Mouse (Mus musculus) cerebellum, adult 9-10 months (tissue): ENCODE results near the gene Zyg11b.
A peak's percentile ranks its signal among the peaks of the same experiment; 100 is the strongest.

Experiments used
- DNase-seq: peaks from one replicate; pipeline ENCODE4 v3.0.0; 2022

Gene Zyg11b

DNA sequence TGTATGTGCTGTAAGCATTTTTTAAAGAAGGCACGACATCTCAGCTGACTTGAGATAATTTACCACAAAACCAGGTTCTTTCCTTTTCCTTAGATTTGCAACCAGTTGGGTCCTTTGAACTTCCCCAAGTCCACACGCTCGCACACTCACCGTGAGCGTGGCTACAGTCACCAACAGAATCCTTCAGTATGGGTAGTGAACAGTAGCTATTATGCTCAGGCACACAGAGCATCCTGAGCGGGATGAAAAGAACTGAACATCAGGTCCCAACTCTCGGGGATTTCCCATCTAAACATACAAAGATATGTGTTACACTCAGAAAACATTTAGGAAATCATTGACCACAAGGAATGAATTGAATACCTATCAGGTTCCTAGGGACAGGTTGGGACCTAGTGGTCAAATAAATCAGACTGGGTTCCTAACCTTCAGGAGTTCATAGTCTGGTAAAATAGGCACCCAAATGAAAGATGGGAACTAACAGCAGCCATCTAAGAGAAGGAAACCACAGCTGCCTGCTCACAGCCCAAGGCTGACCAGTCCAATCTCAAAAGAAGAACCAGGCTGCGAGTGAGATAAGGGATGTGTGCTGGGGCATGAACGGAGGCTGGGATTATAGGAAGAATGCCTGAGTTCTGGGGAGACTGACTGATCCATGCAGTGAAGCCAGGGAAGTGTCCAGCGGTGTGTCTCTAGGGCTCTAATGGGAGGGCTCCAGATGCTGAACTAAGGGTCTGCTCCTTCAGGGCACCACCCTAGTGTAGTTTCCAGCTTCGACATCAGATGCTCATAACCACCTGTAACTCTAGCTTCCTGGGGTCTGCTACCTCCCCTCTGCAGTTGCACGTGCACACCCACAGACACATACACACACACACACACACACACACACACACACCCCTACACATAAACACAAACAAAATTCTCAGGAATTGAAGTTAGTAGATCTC lies 17.0 kb upstream of the Zyg11b start:
- no peak for DNase-seq

DNA sequence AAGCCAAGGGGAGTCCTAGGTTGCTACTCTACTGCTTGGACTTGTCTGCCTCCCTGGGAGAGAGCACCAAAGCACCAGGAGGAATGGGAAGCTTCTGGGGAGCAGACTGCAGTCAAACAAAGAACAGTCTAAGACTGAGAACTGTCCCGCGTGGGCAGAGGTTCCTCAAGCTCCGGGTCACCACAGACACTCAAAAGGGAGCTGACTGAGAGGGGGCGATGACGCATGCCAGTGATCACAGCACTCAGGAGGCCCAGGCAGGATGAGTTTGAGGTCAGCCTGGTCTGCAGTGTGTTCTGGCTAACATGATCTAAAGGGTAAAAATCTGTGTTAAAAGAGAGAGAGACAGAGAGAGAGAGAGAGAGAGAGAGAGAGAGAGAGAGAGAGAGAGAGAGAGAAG lies 13.1 kb upstream of the Zyg11b start:
- no peak for DNase-seq

DNA sequence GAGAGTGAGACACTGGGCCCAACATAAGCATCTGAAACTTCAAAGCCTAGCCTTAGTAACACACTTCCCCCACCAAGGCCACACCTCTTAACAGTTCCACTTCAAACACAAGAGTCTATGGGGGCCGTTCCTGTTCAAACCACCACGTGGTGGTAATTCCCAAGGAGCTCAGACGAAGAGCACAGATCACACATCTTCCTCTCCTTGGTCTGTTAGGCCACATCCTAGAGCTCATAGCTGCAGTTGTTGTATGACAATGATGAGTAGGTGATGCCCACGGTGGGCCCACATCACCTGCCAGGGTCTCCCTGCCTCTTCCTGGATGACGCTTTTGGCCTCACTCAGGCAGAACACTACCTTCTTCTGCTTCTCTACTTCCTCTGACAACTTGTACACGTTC lies 9.8 kb upstream of the Zyg11b start:
- DNase-seq = no peak

DNA sequence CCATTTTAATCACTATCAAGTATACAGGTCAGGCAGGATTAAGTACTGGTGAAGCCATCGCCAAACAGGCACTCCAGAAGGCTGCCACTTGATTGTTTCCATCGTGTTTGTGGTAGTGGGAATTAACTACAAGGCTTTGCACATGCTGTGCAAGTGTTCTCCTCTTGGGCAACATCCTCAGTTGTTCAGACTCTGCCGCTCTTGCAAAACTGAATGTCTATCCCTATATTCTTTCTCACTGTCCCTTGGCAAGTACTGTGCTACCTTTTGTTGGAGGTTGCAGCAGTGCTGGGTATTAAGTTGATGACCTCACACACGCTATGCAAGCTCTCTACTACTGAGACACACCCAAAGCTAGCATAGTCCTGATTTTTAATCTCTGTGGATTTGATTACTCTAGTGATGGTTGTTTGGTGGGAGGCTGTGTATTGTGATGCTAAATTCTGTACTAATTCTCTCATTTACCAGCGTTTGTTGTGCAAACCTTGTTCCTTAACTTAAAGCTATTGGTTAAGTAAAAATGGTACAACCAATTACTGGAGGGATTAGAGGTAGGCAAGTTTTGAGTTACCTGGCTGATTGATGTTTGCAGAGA lies 1.5 kb upstream of the Zyg11b start:
- no peak for DNase-seq

DNA sequence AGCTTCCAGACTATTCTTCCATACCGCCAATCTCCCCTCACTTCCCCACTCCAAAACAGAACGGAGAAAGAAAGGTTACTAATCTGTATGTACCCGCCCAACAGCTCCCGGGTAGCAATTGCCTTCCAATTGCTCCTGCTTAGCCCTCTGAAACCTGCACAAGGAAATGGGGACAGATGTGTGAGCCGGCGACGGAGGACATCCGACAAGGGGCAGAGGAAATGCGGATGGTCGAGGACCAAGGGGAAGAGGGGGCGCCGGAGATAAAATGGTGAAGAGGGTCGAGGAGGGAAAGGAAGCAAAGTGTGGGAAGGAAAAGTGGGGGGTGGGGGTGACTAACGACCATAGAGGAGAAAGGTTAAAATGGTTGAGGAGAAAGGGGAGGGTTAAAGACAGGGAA lies 630 bp downstream of the Zyg11b start:
- DNase-seq = peak; percentile 31

GRCm38 (mm10) chr4:108276973-108277372 lies 23.9 kb downstream of the Zyg11b start:
- DNase-seq = no peak

- DNase-seq = peak; percentile 53
Measured at GRCm38 (mm10) chr4:108272286-108272685, 28.6 kb downstream of the Zyg11b start.

- no peak for DNase-seq
Measured at GRCm38 (mm10) chr4:108265774-108266173, 35.1 kb downstream of the Zyg11b start.

DNA sequence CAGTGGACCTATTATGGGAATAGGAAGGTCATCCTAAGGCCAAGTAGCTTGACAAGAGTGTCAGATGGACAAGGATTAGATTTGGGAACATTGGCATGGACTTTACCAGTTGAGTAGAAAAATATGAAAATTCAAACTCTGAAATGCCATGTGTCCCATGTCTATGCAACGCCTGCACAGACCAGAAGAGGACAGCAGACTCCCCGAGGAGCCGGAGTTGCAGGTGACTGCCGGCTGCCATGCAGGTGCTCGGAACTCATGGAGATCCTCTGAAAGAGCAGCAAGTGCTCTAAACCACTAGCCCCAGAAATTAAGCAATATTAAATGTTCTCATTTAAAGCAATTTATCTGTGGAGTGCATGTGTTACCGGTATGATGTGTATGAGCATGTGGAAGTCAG lies 47.6 kb downstream of the Zyg11b start:
- DNase-seq = no peak

- DNase-seq = no peak
Measured at GRCm38 (mm10) chr4:108250501-108250900, 50.4 kb downstream of the Zyg11b start.

DNA sequence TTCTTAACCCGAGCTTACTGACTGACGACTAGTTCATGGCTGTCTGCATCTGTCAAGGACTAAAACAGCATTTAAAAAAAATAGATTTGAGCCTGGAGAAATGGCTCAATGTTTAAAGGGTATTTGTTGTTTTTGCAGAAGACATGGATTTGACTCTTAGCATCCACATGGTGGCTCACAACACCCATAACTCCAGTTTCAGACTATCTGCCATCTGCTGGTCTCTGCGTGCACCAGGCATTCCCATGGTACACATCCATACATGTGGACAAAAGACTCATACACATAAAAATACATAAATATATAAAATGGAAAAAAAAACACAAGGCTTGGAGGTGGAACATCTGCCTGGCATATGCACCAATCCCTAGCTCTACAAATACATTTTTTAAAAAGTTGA lies 51.6 kb downstream of the Zyg11b start:
- no peak for DNase-seq

- no peak for DNase-seq
Measured at GRCm38 (mm10) chr4:108233654-108234053, 67.2 kb downstream of the Zyg11b start.

GRCm38 (mm10) chr4:108225341-108225872 lies 75.5 kb downstream of the Zyg11b start:
- DNase-seq = no peak

DNA sequence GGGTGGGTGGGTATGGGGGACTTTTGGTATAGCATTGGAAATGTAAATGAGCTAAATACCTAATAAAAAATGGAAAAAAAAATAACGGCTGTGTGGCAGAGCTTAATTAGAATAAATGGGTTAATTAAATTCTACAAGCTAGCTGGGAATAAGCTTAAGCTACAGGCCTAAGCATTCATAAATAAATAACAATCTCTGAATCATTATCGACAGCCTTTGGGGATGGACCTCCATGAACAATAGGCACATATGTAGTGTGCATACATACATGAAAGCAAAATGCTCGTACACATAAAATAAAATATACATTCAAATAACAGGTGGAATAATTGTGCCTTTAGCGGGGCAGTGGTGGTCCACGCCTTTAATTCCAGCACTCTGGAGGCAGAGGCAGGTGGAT lies 78.4 kb downstream of the Zyg11b start:
- DNase-seq = no peak

GRCm38 (mm10) chr4:108219019-108219418 lies 81.9 kb downstream of the Zyg11b start:
- DNase-seq = no peak

GRCm38 (mm10) chr4:108217332-108218179 lies 83.3 kb downstream of the Zyg11b start, which contains the start of gene Zyg11a:
TSS of gene Zyg11a (minus strand) at chr4:108218048.
- no peak for DNase-seq

DNA sequence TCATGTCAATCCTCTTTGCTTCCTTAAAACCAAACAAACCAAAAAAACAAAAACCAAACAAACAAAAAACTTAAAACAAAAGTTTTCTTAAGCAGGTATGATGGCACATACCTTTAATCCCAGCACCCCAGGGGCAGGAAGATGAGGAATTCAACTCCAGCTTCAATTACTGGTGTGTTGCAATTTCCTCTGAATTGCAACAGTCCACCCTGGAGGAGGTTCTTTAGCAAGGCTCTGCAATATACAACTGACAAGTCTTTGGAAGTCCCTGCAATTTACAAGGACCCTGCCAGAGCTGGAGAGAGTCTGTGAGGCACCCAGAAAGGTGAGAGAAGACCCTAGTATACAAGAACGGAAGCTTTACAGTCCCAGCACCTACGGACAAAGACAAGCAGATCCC lies 87.9 kb downstream of the Zyg11b start:
- no peak for DNase-seq

DNA sequence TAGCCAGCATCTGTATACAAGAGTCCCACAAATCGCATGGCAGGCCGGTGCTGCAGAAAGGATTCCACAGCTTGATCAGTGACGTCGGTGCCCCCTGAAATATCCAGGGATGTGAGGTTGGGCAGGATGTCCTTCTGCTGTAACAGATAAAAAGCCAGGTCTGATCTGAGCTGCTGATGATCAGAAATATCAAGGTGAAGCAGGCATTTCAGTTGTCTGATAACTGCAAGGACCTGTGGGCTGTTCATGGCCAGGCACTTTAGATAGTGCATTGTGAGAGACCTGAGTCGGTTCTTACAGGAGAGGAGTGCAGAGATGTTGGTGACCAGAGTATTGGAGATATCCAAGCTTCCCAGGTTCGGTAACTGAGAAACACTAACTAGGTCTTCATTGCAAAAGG lies 96.3 kb downstream of the Zyg11b start:
- no peak for DNase-seq

DNA sequence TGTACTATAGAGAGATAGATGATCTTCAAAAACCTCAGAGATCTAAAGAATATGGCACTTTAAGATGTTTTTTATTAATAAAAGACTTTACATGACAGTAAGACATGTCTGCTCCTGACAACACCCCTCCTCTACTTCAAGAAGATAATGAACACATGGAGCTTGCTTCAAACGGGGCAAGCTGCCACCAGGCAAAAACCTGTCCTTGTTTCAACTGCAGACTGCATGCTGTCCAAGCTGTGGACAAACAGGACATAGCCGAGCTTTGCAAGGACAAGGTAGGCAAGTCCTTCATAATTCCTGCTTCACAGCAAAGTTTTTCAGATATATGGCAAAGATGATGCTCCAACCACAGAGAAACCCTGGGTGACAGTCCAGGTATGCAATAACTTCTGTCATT lies 101.7 kb downstream of the Zyg11b start:
- DNase-seq = peak; percentile 43

DNA sequence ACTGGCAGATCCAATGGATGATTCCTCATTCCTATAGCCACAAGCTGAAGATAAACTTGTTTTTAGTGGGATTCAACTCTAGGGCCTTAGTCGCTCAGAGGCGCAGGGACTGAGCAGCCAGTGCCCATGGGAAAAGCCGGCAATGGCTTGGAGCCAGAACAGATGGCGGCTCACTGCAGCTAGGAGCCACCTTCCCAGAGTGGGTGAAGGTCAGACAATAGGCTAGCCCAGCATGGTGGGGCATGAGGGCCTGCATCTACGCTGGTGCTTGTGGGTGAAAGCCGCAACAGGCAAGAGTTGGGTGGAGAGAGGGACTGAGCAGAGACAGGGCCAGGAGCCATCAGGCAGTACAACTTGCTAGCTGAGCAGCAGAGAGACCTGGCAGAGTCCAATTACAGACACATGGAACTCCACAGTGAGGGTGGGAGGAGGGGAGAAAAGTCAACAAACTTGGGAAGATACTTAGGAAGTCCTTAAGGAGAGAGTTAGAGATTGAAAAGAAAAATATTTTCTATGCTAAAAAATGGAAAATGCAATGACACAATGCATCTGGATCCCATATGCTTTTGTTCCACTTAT lies 104.5 kb downstream of the Zyg11b start:
- peak; percentile 55 for DNase-seq

DNA sequence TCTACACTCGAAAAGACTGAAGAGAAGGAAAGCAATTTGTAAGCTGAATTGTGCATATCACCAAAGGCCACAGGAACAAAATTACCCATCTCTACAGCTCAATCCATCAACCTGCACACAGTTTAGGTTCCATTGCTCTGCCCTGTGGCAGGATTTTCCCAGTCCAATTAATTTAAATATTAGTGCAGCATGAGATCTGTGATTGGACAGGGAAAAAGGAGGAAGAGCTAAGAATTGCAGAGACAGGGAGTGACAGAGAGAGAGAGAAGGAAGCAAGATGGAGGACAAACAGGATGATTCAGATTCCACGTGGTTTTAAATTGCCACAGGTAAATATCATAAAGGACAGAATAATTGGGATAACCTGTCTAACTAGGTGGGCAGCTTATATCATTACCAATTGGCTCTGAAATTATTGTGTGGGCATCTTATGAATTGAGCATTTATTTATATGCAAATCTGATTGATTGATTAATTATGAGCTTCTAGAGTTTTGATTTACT lies 108.0 kb downstream of the Zyg11b start:
- DNase-seq = no peak

- no peak for DNase-seq
Measured at GRCm38 (mm10) chr4:108182278-108182677, 118.6 kb downstream of the Zyg11b start.
